Mouse (Mus musculus) heart, embryonic 12.5 days (tissue): ENCODE results near the gene Slc4a1. TPM values are rescaled to one million over a fixed set of nuclear protein-coding genes. Genes with fewer than 3 reads are reported as not detected.

Source experiments
- ATAC-seq: fragments of 200-750 bp; cut with Nextera tagmentation; 2 replicates; pipeline ENCODE4 v1.8.0; 2017; ENCODE audit warnings: moderate TSS enrichment, moderate library complexity; ENCODE audit not compliant: insufficient number of reproducible peaks, low FRiP score
- H3K27ac ChIP-seq: fragments of 300-500 bp; sonication (generic); 2 replicates; pipeline ENCODE4 v1.5.1; 2016; ENCODE audit warnings: mild to moderate bottlenecking, moderate library complexity; ENCODE audit not compliant: poor library complexity, severe bottlenecking
- H3K27me3 ChIP-seq: fragments of 300-500 bp; sonication (generic); replicated peaks from 2 replicates; pipeline ENCODE4 v1.6.1; 2016; ENCODE audit warnings: mild to moderate bottlenecking, moderate library complexity
- H3K36me3 ChIP-seq: fragments of 300-500 bp; sonication (generic); 2 replicates; pipeline ENCODE4 v1.6.1; 2016; ENCODE audit warnings: mild to moderate bottlenecking, moderate library complexity
- H3K4me1 ChIP-seq: fragments of 300-500 bp; sonication (generic); replicated peaks from 2 replicates; pipeline ENCODE4 v1.6.1; 2016; ENCODE audit warnings: mild to moderate bottlenecking
- H3K4me2 ChIP-seq: fragments of 300-500 bp; sonication (generic); 2 replicates; pipeline ENCODE4 v1.6.1; 2016; ENCODE audit warnings: mild to moderate bottlenecking, moderate library complexity
- H3K4me3 ChIP-seq: fragments of 300-500 bp; sonication (generic); 2 replicates; pipeline ENCODE4 v1.5.1; 2016; ENCODE audit warnings: mild to moderate bottlenecking
- H3K9ac ChIP-seq: fragments of 300-500 bp; sonication (generic); 2 replicates; pipeline ENCODE4 v1.6.1; 2016; ENCODE audit warnings: mild to moderate bottlenecking, moderate library complexity
- H3K9me3 ChIP-seq: fragments of 300-500 bp; sonication (generic); replicated peaks from 2 replicates; pipeline ENCODE4 v1.6.1; 2016; ENCODE audit warnings: mild to moderate bottlenecking, moderate library complexity
- WGBS: fragments of 180-500 bp; shearing (Covaris S2); methylation state at CpG from one replicate; pipeline ENCODE4 v1.1.7; 2016; 5-methylcytosine and 5-hydroxymethylcytosine counted together
- polyA plus RNA-seq: library from polyadenylated mRNA; unstranded; fragments of >200 nt; fragmentation: Nextera tagmentation; extraction: Ambion mirVana; gene quantifications from 2 replicates; pipeline ENCODE4 v1.2.1, GENCODE M21; 2016

Slc4a1 gene
- polyA plus RNA-seq, 1 experiment from 2014 or later, result 116 TPM

GRCm38 (mm10) chr11:102385075-102385474 is 19.1 kb upstream of the Slc4a1 start:
- Histone ChIP-seq H3K36me3 (no peaks in the 10 kb centered on the region), H3K4me3 (no peak overlapping the region), H3K27ac (no peak overlapping the region), H3K9ac (no peak overlapping the region), H3K4me1 (no peaks in the 10 kb centered on the region), H3K9me3 (no peaks in the 10 kb centered on the region), H3K27me3 (no peaks in the 10 kb centered on the region), H3K4me2 (no peak overlapping the region)
- no peak for ATAC-seq
- 44% methylated on average over 4 of the region's 4 CpGs for WGBS

GRCm38 (mm10) chr11:102384418-102384817 is 18.4 kb upstream of the Slc4a1 start:
- no peak overlapping the region for H3K4me3 ChIP-seq
- whole genome bisulfite sequencing, result 58% methylated on average over 2 of the region's 2 CpGs
- no peak overlapping the region for H3K4me2 ChIP-seq
- H3K9me3 ChIP-seq, result no peaks in the 10 kb centered on the region
- no peaks in the 10 kb centered on the region for H3K4me1 ChIP-seq
- no peaks in the 10 kb centered on the region for H3K36me3 ChIP-seq
- H3K27ac ChIP-seq, result no peak overlapping the region
- H3K27me3 ChIP-seq, result no peaks in the 10 kb centered on the region
- H3K9ac ChIP-seq, result no peak overlapping the region
- no peak for ATAC-seq

DNA sequence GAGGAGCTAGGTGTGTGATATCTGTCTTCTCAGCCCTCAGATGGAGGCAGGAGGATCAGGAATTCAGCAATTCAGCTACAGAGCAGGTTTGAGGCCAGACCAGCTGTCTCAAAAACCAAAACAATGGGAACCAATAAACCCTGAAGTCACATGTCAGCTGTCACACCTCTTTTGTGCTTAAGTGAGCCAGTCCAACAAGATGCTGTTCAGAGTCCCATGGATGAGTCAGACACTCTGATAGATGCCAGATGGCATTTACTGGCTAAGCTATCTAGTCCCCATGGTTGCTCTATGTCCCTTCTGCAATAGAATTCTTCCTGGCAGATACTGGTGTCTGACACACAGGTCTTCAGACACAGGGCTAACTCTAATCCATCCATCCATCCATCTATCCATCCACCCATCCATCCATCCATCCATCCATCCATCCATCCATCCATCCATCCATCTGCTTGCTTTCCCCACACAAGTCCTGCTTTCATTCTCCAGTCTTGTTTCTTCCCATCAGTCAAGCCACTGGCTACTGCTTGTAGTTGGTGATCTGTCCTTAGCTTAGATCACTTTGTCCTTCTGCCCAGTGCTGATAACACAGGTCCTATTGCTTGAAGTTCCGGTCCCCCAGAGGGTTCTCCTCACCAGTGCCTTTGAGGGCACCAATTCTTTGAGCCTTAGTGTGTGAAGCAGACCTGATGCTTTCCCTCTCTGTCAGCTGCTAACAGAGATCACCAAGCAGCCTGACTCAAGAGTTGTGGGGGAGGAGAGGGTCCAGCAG is 17.5 kb upstream of the Slc4a1 start:
- H3K27ac ChIP-seq, result no peak overlapping the region
- no peak overlapping the region for H3K4me2 ChIP-seq
- 61% methylated on average over 1 of the region's 1 CpGs for WGBS
- H3K9me3 ChIP-seq, result peaks cover 6% of the 10 kb centered on the region; the same call in 1 of the 2 replicates
- H3K9ac ChIP-seq, result no peak overlapping the region
- H3K4me1 ChIP-seq, result no peaks in the 10 kb centered on the region
- H3K27me3 ChIP-seq, result 0 out of 2 replicates have a peak, but pooled peaks cover 3% of the 10 kb centered on the region
- H3K36me3 ChIP-seq, result no peaks in the 10 kb centered on the region
- no peak overlapping the region for H3K4me3 ChIP-seq
- peak; percentile 59 for ATAC-seq

- no peak overlapping the region for H3K4me3 ChIP-seq
- peaks cover 6% of the 10 kb centered on the region; the same call in 1 of the 2 replicates for H3K9me3 ChIP-seq
- 0 out of 2 replicates have a peak, but pooled peaks cover 3% of the 10 kb centered on the region for H3K27me3 ChIP-seq
- H3K36me3 ChIP-seq, result no peaks in the 10 kb centered on the region
- no peaks in the 10 kb centered on the region for H3K4me1 ChIP-seq
- no peak overlapping the region for H3K4me2 ChIP-seq
- no peak overlapping the region for H3K9ac ChIP-seq
- no peak for ATAC-seq
- WGBS, result 80% methylated on average over 3 of the region's 3 CpGs
- H3K27ac ChIP-seq, result no peak overlapping the region
Observed at GRCm38 (mm10) chr11:102382794-102383193, 16.8 kb upstream of the Slc4a1 start.

GRCm38 (mm10) chr11:102381341-102382100 is 15.5 kb upstream of the Slc4a1 start:
- WGBS, result 46% methylated on average over 4 of the region's 4 CpGs
- no peak overlapping the region for H3K4me3 ChIP-seq
- 0 out of 2 replicates have a peak, but pooled peaks cover 3% of the 10 kb centered on the region for H3K27me3 ChIP-seq
- ATAC-seq, result no peak
- peaks cover 3% of the 10 kb centered on the region; the same call in 1 of the 2 replicates for H3K4me1 ChIP-seq
- H3K27ac ChIP-seq, result no peak overlapping the region
- H3K36me3 ChIP-seq, result no peaks in the 10 kb centered on the region
- no peak overlapping the region for H3K9ac ChIP-seq
- peaks cover 6% of the 10 kb centered on the region; the same call in 1 of the 2 replicates for H3K9me3 ChIP-seq
- H3K4me2 ChIP-seq, result no peak overlapping the region

DNA sequence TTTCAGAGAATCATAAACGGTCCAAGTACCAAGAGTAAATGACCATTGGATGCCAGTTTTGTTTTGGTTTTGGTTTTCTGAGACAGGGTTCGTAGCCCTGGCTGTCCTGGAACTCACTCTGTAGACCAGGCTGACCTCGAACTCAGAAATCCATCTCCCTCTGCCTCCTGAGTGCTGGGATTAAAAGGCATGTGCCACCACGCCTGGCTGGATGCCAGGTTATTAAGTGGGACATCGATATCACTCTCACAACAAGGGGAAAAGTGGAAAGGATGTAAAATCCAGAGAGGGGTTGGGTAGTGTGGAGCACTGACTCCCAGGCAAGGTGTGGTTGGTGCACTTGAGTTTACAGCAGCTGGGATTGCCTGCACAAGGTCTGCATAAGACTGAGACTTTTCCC is 14.1 kb upstream of the Slc4a1 start:
- H3K4me3 ChIP-seq, result no peak overlapping the region
- peaks cover 17% of the 10 kb centered on the region for H3K4me1 ChIP-seq
- 71% methylated on average over 5 of the region's 5 CpGs for WGBS
- no peak overlapping the region for H3K9ac ChIP-seq
- no peaks in the 10 kb centered on the region for H3K36me3 ChIP-seq
- H3K27me3 ChIP-seq, result 0 out of 2 replicates have a peak, but pooled peaks cover 3% of the 10 kb centered on the region
- peaks cover 6% of the 10 kb centered on the region; the same call in 1 of the 2 replicates for H3K9me3 ChIP-seq
- H3K27ac ChIP-seq, result no peak overlapping the region
- H3K4me2 ChIP-seq, result no peak overlapping the region
- ATAC-seq, result no peak

GRCm38 (mm10) chr11:102377186-102377585 is 11.2 kb upstream of the Slc4a1 start:
- no peaks in the 10 kb centered on the region for H3K36me3 ChIP-seq
- H3K27ac ChIP-seq, result no peak overlapping the region
- no peak overlapping the region for H3K9ac ChIP-seq
- peaks cover 22% of the 10 kb centered on the region for H3K27me3 ChIP-seq
- H3K4me3 ChIP-seq, result no peak overlapping the region
- WGBS, result 58% methylated on average over 12 of the region's 12 CpGs
- no peak for ATAC-seq
- H3K4me2 ChIP-seq, result no peak overlapping the region
- peaks cover 6% of the 10 kb centered on the region; the same call in 1 of the 2 replicates for H3K9me3 ChIP-seq
- peaks cover 21% of the 10 kb centered on the region for H3K4me1 ChIP-seq

DNA sequence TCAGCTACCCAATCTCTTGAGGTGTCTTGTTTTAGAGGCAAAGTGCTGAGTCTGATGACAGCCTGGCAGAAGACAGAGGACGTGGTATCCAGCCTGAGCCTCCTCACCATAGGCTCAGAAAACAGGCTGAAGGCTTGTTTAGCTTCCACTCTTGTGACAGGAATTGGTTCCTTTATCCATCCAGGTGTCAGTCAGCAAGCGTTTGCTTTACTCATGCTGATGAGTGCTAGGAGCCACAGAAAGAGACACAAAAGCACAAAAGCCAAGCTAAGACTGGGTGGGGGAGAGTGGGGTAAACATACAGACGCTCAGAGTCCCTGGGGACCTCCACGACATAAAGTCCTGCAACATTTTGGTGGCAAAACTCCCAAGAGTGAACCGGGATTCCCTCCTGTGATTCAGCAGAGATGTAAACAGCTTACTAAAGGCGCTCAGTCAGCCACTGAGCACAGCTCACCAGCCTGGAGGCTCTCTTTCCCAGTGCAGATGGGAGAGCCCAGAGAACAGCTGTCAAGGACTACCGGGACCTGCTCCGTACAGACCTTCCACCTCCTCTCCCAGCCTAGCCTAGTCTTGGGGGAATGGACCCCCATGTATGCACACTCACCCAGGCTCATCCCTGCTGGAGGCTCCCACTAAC is 10.3 kb upstream of the Slc4a1 start:
- peaks cover 21% of the 10 kb centered on the region for H3K4me1 ChIP-seq
- peak; percentile 31; the same call in 1 of the 2 replicates for ATAC-seq
- H3K27me3 ChIP-seq, result peaks cover 26% of the 10 kb centered on the region
- H3K36me3 ChIP-seq, result no peaks in the 10 kb centered on the region
- H3K4me2 ChIP-seq, result peak overlapping the region; percentile 75
- WGBS, result 18% methylated on average over 8 of the region's 8 CpGs
- H3K9ac ChIP-seq, result peak overlapping the region; percentile 69
- peak overlapping the region; percentile 80 for H3K27ac ChIP-seq
- H3K9me3 ChIP-seq, result peaks cover 6% of the 10 kb centered on the region; the same call in 1 of the 2 replicates
- H3K4me3 ChIP-seq, result peak overlapping the region; percentile 30

GRCm38 (mm10) chr11:102375196-102376173 is 9.5 kb upstream of the Slc4a1 start:
- H3K27me3 ChIP-seq, result peaks cover 26% of the 10 kb centered on the region
- no peaks in the 10 kb centered on the region for H3K36me3 ChIP-seq
- peak; percentile 88 for ATAC-seq
- peaks cover 21% of the 10 kb centered on the region for H3K4me1 ChIP-seq
- H3K27ac ChIP-seq, result peak overlapping the region; percentile 80
- H3K4me2 ChIP-seq, result peak overlapping the region; percentile 75
- H3K9ac ChIP-seq, result peak overlapping the region; percentile 69
- 2% methylated on average over 23 of the region's 23 CpGs for WGBS
- peak overlapping the region; percentile 30 for H3K4me3 ChIP-seq
- peaks cover 6% of the 10 kb centered on the region; the same call in 1 of the 2 replicates for H3K9me3 ChIP-seq

- ATAC-seq, result no peak
- H3K27me3 ChIP-seq, result peaks cover 26% of the 10 kb centered on the region
- H3K27ac ChIP-seq, result peak overlapping the region; percentile 64
- peaks cover 27% of the 10 kb centered on the region for H3K4me1 ChIP-seq
- WGBS, result 77% methylated on average over 7 of the region's 7 CpGs
- peaks cover 6% of the 10 kb centered on the region; the same call in 1 of the 2 replicates for H3K9me3 ChIP-seq
- H3K36me3 ChIP-seq, result no peaks in the 10 kb centered on the region
- H3K4me2 ChIP-seq, result peak overlapping the region; percentile 36
- no peak overlapping the region for H3K4me3 ChIP-seq
- H3K9ac ChIP-seq, result no peak overlapping the region
Observed at GRCm38 (mm10) chr11:102374108-102374725, 8.2 kb upstream of the Slc4a1 start.
